In genomic region chr12:17265971-17266672, GRCm38 (mm10) we compare ENCODE assay signal across 8 mouse cellular contexts. TPM values are rescaled to one million over a fixed set of nuclear protein-coding genes. Genes with fewer than 3 reads are reported as not detected.
A peak's percentile ranks its signal among the peaks of the same experiment; 100 is the strongest.
DNase-seq lines count a peak whose midpoint lies in the region; ATAC-seq lines count a peak whose summit lies in the region.

Gene Pdia6 (plus strand): TSS chr12:17266545.

- H3K36me3 ChIP-seq in hindbrain, embryonic 12.5 days = peaks cover 21% of the 10 kb centered on the region

- 2% methylated on average over 43 of the region's 48 CpGs for WGBS in hindbrain, embryonic 12.5 days

- H3K9ac ChIP-seq in hindbrain, embryonic 12.5 days = peak within 1 kb of the TSS; percentile 86

- no peaks in the 10 kb centered on the region for H3K27me3 ChIP-seq in hindbrain, embryonic 12.5 days

- peak within 1 kb of the TSS; percentile 85 for H3K27ac ChIP-seq in hindbrain, embryonic 12.5 days

- peak within 1 kb of the TSS; percentile 78 for H3K4me2 ChIP-seq in hindbrain, embryonic 12.5 days (replicated peaks)

- H3K4me3 ChIP-seq in hindbrain, embryonic 12.5 days = peak within 1 kb of the TSS; percentile 71

- H3K4me1 ChIP-seq in hindbrain, embryonic 12.5 days = peaks cover 25% of the 10 kb centered on the region

- no peaks in the 10 kb centered on the region for H3K9me3 ChIP-seq in hindbrain, embryonic 12.5 days (replicated peaks)

- peak; percentile 98 for DNase-seq in NIH3T3 (ENCODE audit: low read depth)
- DNase-seq in cerebellum, postnatal 10 days = peak; percentile 98
- DNase-seq in frontal cortex, postnatal 10 days (ENCODE audit: low spot score in 2 of 2) = peak; percentile 80 to 91
- peak; percentile 89 to 93 for DNase-seq in layer of hippocampus, postnatal 14 days (ENCODE audit: low spot score in 2 of 2)
- DNase-seq in lung, postnatal 14 days = peak; percentile 94
- peak; percentile 88 for DNase-seq in retina, adult 2 months (ENCODE audit: low read depth, low spot score)
- DNase-seq in thymus, postnatal 36 days = peak; percentile 90 to 92

- peak; percentile 98 for ATAC-seq in hindbrain, embryonic 12.5 days (ENCODE audit: low FRiP score)

RNA-seq across cellular contexts. Expression of gene Pdia6, which starts in this region (rescaled TPM):
- 506 and 515 TPM in 2 replicates for polyA plus RNA-seq in hindbrain, embryonic 12.5 days (2016; fragmentation: Nextera tagmentation; extraction: Ambion mirVana)
- total RNA-seq in layer of hippocampus, postnatal 14 days (2021) = 100 to 1,000 TPM; 119 to 148 TPM

Comparison
In these comparisons a context has a peak if more than half of its experiments do, and no peak if none do; other contexts are left out.
1. Peak in every context shown above with its lines: DNase-seq, ATAC-seq, H3K4me3 ChIP-seq and H3K27ac ChIP-seq.